Mouse (Mus musculus) gastrocnemius, postnatal 10 days (tissue): ENCODE measurements around the gene Srpx. TPM values are rescaled to one million over a fixed set of nuclear protein-coding genes. Genes with fewer than 3 reads are reported as not detected.

Source experiments
- total RNA-seq, 2 experiments: library from RNA; stranded (reverse); gene quantifications; 2 replicates each; pipeline ENCODE4 v1.2.3; 2021

Srpx gene
- total RNA-seq, 2 experiments from 2014 or later = 22.4 to 25.1 TPM

Other genes with a start within 250 kb of the Srpx start
- under 1 TPM; 0.09 to 0.18 TPM for gene Sytl5, start 232.1 kb downstream of the Srpx start, total RNA-seq
- gene Rpgr, start 99.2 kb upstream of the Srpx start, total RNA-seq = 1 to 10 TPM; 2.7 to 3.8 TPM
- under 1 TPM in 1 of 2 experiments, not detected in 1; 0.11 TPM for gene Otc, start 134.6 kb upstream of the Srpx start, total RNA-seq